Mouse (Mus musculus) intestine, embryonic 15.5 days (tissue): ENCODE measurements around the gene Tlr2. TPM values are rescaled to one million over a fixed set of nuclear protein-coding genes. Genes with fewer than 3 reads are reported as not detected.
A peak's percentile ranks its signal among the peaks of the same experiment; 100 is the strongest.

ENCODE experiments used
- ATAC-seq: fragments of 200-750 bp; cut with Nextera tagmentation; 2 replicates; pipeline ENCODE4 v1.8.0; 2017; ENCODE audit warnings: moderate TSS enrichment, moderate library complexity
- H3K27ac ChIP-seq: fragments of 300-500 bp; sonication (generic); 2 replicates; pipeline ENCODE4 v1.5.1; 2015; ENCODE audit warnings: mild to moderate bottlenecking, inconsistent platforms
- H3K27me3 ChIP-seq: fragments of 300-500 bp; sonication (generic); replicated peaks from 2 replicates; pipeline ENCODE4 v1.6.1; 2015; ENCODE audit warnings: inconsistent platforms
- H3K36me3 ChIP-seq: fragments of 300-500 bp; sonication (generic); 2 replicates; pipeline ENCODE4 v1.6.1; 2015; ENCODE audit warnings: inconsistent platforms
- H3K4me1 ChIP-seq: fragments of 300-500 bp; sonication (generic); replicated peaks from 2 replicates; pipeline ENCODE4 v1.6.1; 2015; ENCODE audit warnings: inconsistent platforms
- H3K4me2 ChIP-seq: fragments of 300-500 bp; sonication (generic); replicated peaks from 2 replicates; pipeline ENCODE4 v1.6.1; 2015; ENCODE audit warnings: mild to moderate bottlenecking, inconsistent platforms
- H3K4me3 ChIP-seq: fragments of 300-500 bp; sonication (generic); replicated peaks from 2 replicates; pipeline ENCODE4 v1.5.1; 2015; ENCODE audit warnings: inconsistent platforms
- H3K9ac ChIP-seq: fragments of 300-500 bp; sonication (generic); 2 replicates; pipeline ENCODE4 v1.6.1; 2015; ENCODE audit warnings: inconsistent platforms
- H3K9me3 ChIP-seq: fragments of 300-500 bp; sonication (generic); 2 replicates; pipeline ENCODE4 v1.6.1; 2016; ENCODE audit warnings: inconsistent platforms
- WGBS: fragments of 180-500 bp; shearing (Covaris S2); methylation state at CpG from one replicate; pipeline ENCODE4 v1.1.7; 2015; 5-methylcytosine and 5-hydroxymethylcytosine counted together
- polyA plus RNA-seq: library from polyadenylated mRNA; unstranded; fragments of >200 nt; fragmentation: Nextera tagmentation; extraction: Ambion mirVana; gene quantifications from 2 replicates; pipeline ENCODE4 v1.2.1, GENCODE M21; 2015

The Tlr2 gene
- polyA plus RNA-seq, 1 experiment from 2014 or later: 3.2 TPM

- Histone ChIP-seq H3K36me3 (no peaks in the 10 kb centered on the region), H3K27ac (no peak overlapping the region), H3K27me3 (no peaks in the 10 kb centered on the region), H3K4me2 (no peak overlapping the region), H3K4me3 (no peak overlapping the region), H3K9me3 (no peaks in the 10 kb centered on the region), H3K9ac (no peak overlapping the region), H3K4me1 (0 out of 2 replicates have a peak, but pooled peaks cover 5% of the 10 kb centered on the region)
- WGBS: 82% methylated on average over 9 of the region's 9 CpGs
- ATAC-seq: no peak
Observed at GRCm38 (mm10) chr3:83864064-83864548, 22.5 kb upstream of the Tlr2 start.

DNA sequence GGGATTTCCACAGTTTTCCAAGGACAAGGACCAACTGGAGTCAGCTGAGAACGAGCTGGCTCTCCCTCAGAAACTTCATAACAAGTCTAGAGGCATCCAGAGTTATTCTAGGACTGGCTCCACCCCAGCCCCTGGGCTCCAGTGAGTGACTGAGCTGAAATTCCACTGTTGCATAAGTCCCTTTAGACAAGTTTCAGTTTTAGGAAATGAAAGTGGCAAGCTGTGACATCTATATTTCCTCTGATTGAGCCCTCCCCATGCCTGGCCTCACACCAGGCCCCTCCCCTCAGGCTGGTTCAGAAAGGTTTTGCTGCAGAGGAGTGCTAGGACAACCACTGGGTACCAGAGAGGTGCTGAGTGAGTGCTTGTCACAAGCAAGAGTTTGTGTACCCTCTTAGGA, 21.4 kb upstream of the Tlr2 start:
- no peak overlapping the region for H3K4me2 ChIP-seq
- H3K4me3 ChIP-seq: no peak overlapping the region
- H3K36me3 ChIP-seq: no peaks in the 10 kb centered on the region
- no peaks in the 10 kb centered on the region for H3K27me3 ChIP-seq
- WGBS: 12% methylated on average over 1 of the region's 1 CpGs
- H3K27ac ChIP-seq: no peak overlapping the region
- peak; percentile 43; the same call in 1 of the 2 replicates for ATAC-seq
- no peaks in the 10 kb centered on the region for H3K9me3 ChIP-seq
- H3K4me1 ChIP-seq: 0 out of 2 replicates have a peak, but pooled peaks cover 5% of the 10 kb centered on the region
- no peak overlapping the region for H3K9ac ChIP-seq

DNA sequence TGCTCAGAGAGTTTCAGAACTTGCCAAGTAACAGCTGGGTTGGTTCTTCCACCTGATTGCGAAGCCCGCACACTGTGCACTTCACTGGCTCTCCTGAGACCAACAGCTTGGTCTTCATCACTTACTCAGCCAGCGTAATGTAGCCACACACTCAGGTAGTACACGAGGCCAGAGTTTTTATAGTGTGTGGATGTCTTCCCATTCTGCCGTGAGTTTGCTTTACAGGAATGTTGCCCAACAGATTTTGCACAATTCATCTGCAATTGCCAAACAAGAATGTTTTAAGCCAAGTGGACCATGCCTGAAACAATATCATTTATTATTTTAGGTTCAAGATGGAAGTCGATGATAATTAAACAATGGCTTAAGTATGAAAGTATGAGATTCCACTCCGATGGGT, 18.0 kb upstream of the Tlr2 start:
- WGBS: 89% methylated on average over 7 of the region's 7 CpGs
- no peaks in the 10 kb centered on the region for H3K36me3 ChIP-seq
- no peaks in the 10 kb centered on the region for H3K9me3 ChIP-seq
- no peak overlapping the region for H3K27ac ChIP-seq
- 0 out of 2 replicates have a peak, but pooled peaks cover 5% of the 10 kb centered on the region for H3K4me1 ChIP-seq
- ATAC-seq: no peak
- no peak overlapping the region for H3K4me3 ChIP-seq
- no peak overlapping the region for H3K4me2 ChIP-seq
- H3K27me3 ChIP-seq: no peaks in the 10 kb centered on the region
- no peak overlapping the region for H3K9ac ChIP-seq

- H3K27ac ChIP-seq: no peak overlapping the region
- 0 out of 2 replicates have a peak, but pooled peaks cover 5% of the 10 kb centered on the region for H3K4me1 ChIP-seq
- H3K27me3 ChIP-seq: no peaks in the 10 kb centered on the region
- H3K9ac ChIP-seq: no peak overlapping the region
- H3K4me3 ChIP-seq: no peak overlapping the region
- no peak overlapping the region for H3K4me2 ChIP-seq
- WGBS: 91% methylated on average over 3 of the region's 3 CpGs
- H3K36me3 ChIP-seq: no peaks in the 10 kb centered on the region
- ATAC-seq: no peak
- no peaks in the 10 kb centered on the region for H3K9me3 ChIP-seq
Observed at GRCm38 (mm10) chr3:83859071-83859470, 17.5 kb upstream of the Tlr2 start.

- H3K27ac ChIP-seq: no peak overlapping the region
- no peaks in the 10 kb centered on the region for H3K9me3 ChIP-seq
- H3K4me1 ChIP-seq: no peaks in the 10 kb centered on the region
- H3K4me3 ChIP-seq: no peak overlapping the region
- WGBS: 83% methylated on average over 13 of the region's 13 CpGs
- no peaks in the 10 kb centered on the region for H3K27me3 ChIP-seq
- no peak overlapping the region for H3K4me2 ChIP-seq
- H3K9ac ChIP-seq: no peak overlapping the region
- ATAC-seq: no peak
- H3K36me3 ChIP-seq: no peaks in the 10 kb centered on the region
Observed at GRCm38 (mm10) chr3:83857621-83858020, 16.1 kb upstream of the Tlr2 start.

GRCm38 (mm10) chr3:83855643-83856042, 14.1 kb upstream of the Tlr2 start:
- Histone ChIP-seq H3K9ac (no peak overlapping the region), H3K9me3 (no peaks in the 10 kb centered on the region), H3K4me3 (no peak overlapping the region), H3K36me3 (no peaks in the 10 kb centered on the region), H3K27me3 (no peaks in the 10 kb centered on the region), H3K27ac (no peak overlapping the region), H3K4me1 (no peaks in the 10 kb centered on the region), H3K4me2 (no peak overlapping the region)
- ATAC-seq: no peak
- WGBS: 90% methylated on average over 5 of the region's 5 CpGs

DNA sequence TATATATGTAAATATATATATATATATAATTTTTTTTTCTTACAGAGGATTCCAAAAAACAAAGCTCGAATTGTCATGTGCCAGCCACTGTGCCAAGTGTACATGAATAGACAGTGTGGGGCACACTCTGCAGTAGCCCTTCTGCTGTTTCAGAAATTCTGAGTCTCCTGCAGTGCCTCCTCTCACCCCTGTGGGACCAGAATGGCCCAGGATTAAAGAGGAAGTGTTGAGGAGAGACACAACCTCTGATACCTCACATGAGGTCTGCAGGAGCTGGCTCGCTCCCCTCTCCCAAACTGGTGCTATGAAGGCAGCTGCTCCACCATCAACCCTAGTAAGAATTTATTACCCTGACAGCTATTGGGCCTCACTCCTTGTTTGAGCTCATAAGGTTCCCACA, 7.8 kb upstream of the Tlr2 start:
- no peaks in the 10 kb centered on the region for H3K4me1 ChIP-seq
- no peak for ATAC-seq
- WGBS: 74% methylated on average over 2 of the region's 2 CpGs

GRCm38 (mm10) chr3:83844766-83845520, 3.4 kb upstream of the Tlr2 start:
- no peaks in the 10 kb centered on the region for H3K9me3 ChIP-seq
- ATAC-seq: no peak
- 50% methylated on average over 8 of the region's 8 CpGs for WGBS

More for the DNA sequence above, 7.8 kb upstream of the Tlr2 start:
- H3K36me3 ChIP-seq: no peaks in the 10 kb centered on the region
- no peak overlapping the region for H3K4me3 ChIP-seq
- H3K4me2 ChIP-seq: no peak overlapping the region
- no peak overlapping the region for H3K27ac ChIP-seq
- no peak overlapping the region for H3K9ac ChIP-seq
- H3K27me3 ChIP-seq: no peaks in the 10 kb centered on the region
- H3K9me3 ChIP-seq: no peaks in the 10 kb centered on the region

GRCm38 (mm10) chr3:83839477-83839876, 2.1 kb downstream of the Tlr2 start:
- Histone ChIP-seq H3K9ac (no peak overlapping the region), H3K36me3 (no peaks in the 10 kb centered on the region), H3K4me2 (no peak overlapping the region), H3K9me3 (no peaks in the 10 kb centered on the region), H3K27ac (no peak overlapping the region), H3K4me1 (0 out of 2 replicates have a peak, but pooled peaks cover 3% of the 10 kb centered on the region), H3K4me3 (no peak overlapping the region), H3K27me3 (no peaks in the 10 kb centered on the region)
- 90% methylated on average over 5 of the region's 5 CpGs for WGBS
- ATAC-seq: no peak

More at GRCm38 (mm10) chr3:83844766-83845520, 3.4 kb upstream of the Tlr2 start:
- Histone ChIP-seq H3K27ac (no peak overlapping the region), H3K4me2 (no peak overlapping the region), H3K4me3 (no peak overlapping the region), H3K36me3 (no peaks in the 10 kb centered on the region), H3K9ac (no peak overlapping the region), H3K27me3 (no peaks in the 10 kb centered on the region), H3K4me1 (0 out of 2 replicates have a peak, but pooled peaks cover 3% of the 10 kb centered on the region)

DNA sequence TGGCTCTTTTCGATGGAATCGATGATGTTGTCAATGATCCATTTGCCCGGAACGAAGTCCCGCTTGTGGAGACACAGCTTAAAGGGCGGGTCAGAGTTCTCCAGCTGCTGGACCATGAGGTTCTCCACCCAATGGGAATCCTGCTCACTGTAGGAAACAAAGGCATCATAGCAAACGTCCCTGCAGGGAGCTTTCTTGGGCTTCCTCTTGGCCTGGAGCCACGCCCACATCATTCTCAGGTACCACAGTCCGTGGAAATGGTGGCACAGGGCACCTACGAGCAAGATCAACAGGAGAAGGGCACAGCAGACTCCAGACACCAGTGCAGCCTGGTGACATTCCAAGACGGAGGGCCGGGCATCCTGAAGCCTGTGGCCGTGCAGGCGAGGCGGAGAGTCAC, 4.9 kb downstream of the Tlr2 start:
- H3K4me3 ChIP-seq: no peak overlapping the region
- H3K4me2 ChIP-seq: no peak overlapping the region
- no peaks in the 10 kb centered on the region for H3K36me3 ChIP-seq
- 82% methylated on average over 15 of the region's 15 CpGs for WGBS
- no peak for ATAC-seq
- H3K27ac ChIP-seq: no peak overlapping the region
- H3K9me3 ChIP-seq: no peaks in the 10 kb centered on the region
- no peaks in the 10 kb centered on the region for H3K27me3 ChIP-seq
- H3K4me1 ChIP-seq: 0 out of 2 replicates have a peak, but pooled peaks cover under 1% of the 10 kb centered on the region
- no peak overlapping the region for H3K9ac ChIP-seq

- Histone ChIP-seq H3K4me3 (no peak overlapping the region), H3K9ac (no peak overlapping the region), H3K4me1 (no peaks in the 10 kb centered on the region), H3K9me3 (no peaks in the 10 kb centered on the region), H3K4me2 (no peak overlapping the region), H3K36me3 (no peaks in the 10 kb centered on the region), H3K27me3 (no peaks in the 10 kb centered on the region), H3K27ac (no peak overlapping the region)
- ATAC-seq: peak; percentile 68
- WGBS: 34% methylated on average over 5 of the region's 5 CpGs
Observed at GRCm38 (mm10) chr3:83828145-83828611, 13.4 kb downstream of the Tlr2 start.

- no peak overlapping the region for H3K27ac ChIP-seq
- no peak overlapping the region for H3K9ac ChIP-seq
- no peaks in the 10 kb centered on the region for H3K4me1 ChIP-seq
- no peak overlapping the region for H3K4me2 ChIP-seq
- no peaks in the 10 kb centered on the region for H3K9me3 ChIP-seq
- no peaks in the 10 kb centered on the region for H3K36me3 ChIP-seq
- no peak for ATAC-seq
- 85% methylated on average over 9 of the region's 9 CpGs for WGBS
- H3K4me3 ChIP-seq: no peak overlapping the region
- H3K27me3 ChIP-seq: no peaks in the 10 kb centered on the region
Observed at GRCm38 (mm10) chr3:83827684-83828083, 13.9 kb downstream of the Tlr2 start.

DNA sequence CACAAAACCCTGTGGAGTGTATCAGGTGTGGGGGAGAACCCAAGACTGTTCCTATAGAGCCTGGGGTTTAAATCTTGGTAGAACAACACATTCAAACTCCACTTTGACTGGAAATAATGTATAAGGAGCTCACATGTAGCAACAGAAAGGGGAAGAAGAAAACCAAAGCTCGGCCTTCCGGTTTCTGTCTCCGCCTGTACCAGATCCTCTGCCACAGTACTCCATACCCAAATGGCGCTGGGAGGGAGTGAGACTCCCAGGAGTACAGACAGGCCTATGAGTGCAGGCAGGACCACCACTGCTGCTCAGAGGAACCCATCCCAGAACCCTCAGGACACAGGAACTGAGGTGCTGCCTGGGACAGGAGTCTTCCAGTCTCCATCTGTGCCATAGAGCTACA, 17.8 kb downstream of the Tlr2 start:
- Histone ChIP-seq H3K27ac (no peak overlapping the region), H3K4me2 (no peak overlapping the region), H3K4me3 (no peak overlapping the region), H3K27me3 (no peaks in the 10 kb centered on the region), H3K4me1 (no peaks in the 10 kb centered on the region), H3K9ac (no peak overlapping the region), H3K9me3 (no peaks in the 10 kb centered on the region), H3K36me3 (no peaks in the 10 kb centered on the region)
- 88% methylated on average over 4 of the region's 4 CpGs for WGBS
- ATAC-seq: no peak
